Mouse (Mus musculus) right cerebral cortex, postnatal 14 days (tissue): ENCODE results near the gene Cyb5r1.

Source experiments
- DNase-seq: peaks from one replicate; pipeline ENCODE4 v3.0.0; 2022

Cyb5r1 gene

DNA sequence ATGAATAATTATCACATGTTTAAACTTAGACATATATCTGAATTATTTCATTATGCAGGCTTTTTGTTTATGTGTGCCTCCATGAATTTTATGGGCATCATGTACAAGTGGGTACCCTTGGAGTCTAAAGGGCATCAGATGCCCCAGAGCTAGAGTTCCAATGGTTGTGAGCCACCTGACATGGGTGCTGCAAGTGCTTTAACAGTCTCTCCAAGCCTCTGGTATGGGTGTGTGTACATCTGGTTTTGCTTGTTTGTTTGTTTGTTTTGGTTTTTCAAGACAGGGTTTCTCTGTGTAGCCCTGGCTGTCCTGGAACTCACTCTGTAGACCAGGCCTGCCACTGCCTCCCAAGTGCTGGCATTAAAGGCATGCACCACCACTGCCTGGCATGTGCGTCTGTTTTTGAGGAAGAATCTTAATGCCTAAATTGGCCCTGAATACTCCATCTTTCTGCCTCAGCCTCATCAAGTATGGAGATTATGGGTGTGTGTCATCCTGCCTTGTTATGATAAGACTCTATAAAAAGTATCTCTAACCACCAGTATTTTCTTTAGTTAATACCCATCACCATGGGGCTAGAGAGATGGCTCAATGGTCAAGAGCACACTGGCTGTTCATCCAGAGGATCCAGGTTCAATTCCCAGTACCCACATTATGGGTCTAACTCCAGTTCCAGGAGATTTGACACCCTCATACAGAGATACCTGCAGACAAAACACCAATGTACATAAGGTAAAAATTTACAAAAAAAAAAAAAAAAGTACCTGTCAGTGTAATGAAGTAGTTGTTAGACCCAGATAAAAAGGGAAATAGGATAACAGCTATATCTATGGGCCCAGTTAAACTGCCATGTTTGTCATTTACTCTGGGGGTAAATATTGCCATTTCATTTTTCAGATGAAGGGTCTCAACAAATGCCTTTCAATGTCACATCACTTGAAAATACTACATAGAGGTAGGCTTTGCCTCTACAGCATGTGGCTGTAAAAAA is 55.2 kb downstream of the Cyb5r1 start:
- no peak for DNase-seq
